Mouse (Mus musculus) limb, embryonic 12.5 days (tissue): ENCODE results near the gene Slc19a3. TPM values are rescaled to one million over a fixed set of nuclear protein-coding genes. Genes with fewer than 3 reads are reported as not detected.

ENCODE experiments used
- ATAC-seq: fragments of 200-750 bp; cut with Nextera tagmentation; 2 replicates; pipeline ENCODE4 v1.8.0; 2017; ENCODE audit warnings: low read depth, moderate TSS enrichment; ENCODE audit not compliant: insufficient number of reproducible peaks, insufficient read depth, low FRiP score, low TSS enrichment
- H3K27ac ChIP-seq: fragments of 300-500 bp; sonication (generic); 2 replicates; pipeline ENCODE4 v1.5.1; 2016; ENCODE audit warnings: mild to moderate bottlenecking, moderate library complexity
- H3K27me3 ChIP-seq: fragments of 300-500 bp; sonication (generic); 2 replicates; pipeline ENCODE4 v1.6.1; 2016; ENCODE audit warnings: mild to moderate bottlenecking, moderate library complexity
- H3K36me3 ChIP-seq: fragments of 300-500 bp; sonication (generic); 2 replicates; pipeline ENCODE4 v1.6.1; 2016; ENCODE audit warnings: mild to moderate bottlenecking, moderate library complexity
- H3K4me1 ChIP-seq: fragments of 300-500 bp; sonication (generic); replicated peaks from 2 replicates; pipeline ENCODE4 v1.6.1; 2016
- H3K4me2 ChIP-seq: fragments of 300-500 bp; sonication (generic); 2 replicates; pipeline ENCODE4 v1.6.1; 2016; ENCODE audit warnings: mild to moderate bottlenecking, moderate library complexity
- H3K4me3 ChIP-seq: fragments of 300-500 bp; sonication (generic); replicated peaks from 2 replicates; pipeline ENCODE4 v1.5.1; 2016; ENCODE audit warnings: mild to moderate bottlenecking
- H3K9ac ChIP-seq: fragments of 300-500 bp; sonication (generic); replicated peaks from 2 replicates; pipeline ENCODE4 v1.6.1; 2016; ENCODE audit warnings: mild to moderate bottlenecking, moderate library complexity
- H3K9me3 ChIP-seq: fragments of 300-500 bp; sonication (generic); 2 replicates; pipeline ENCODE4 v1.6.1; 2016; ENCODE audit warnings: mild to moderate bottlenecking, moderate library complexity
- WGBS: fragments of 180-500 bp; shearing (Covaris S2); methylation state at CpG from one replicate; pipeline ENCODE4 v1.1.7; 2016; 5-methylcytosine and 5-hydroxymethylcytosine counted together
- polyA plus RNA-seq: library from polyadenylated mRNA; unstranded; fragments of >200 nt; fragmentation: Nextera tagmentation; extraction: Ambion mirVana; gene quantifications from 2 replicates; pipeline ENCODE4 v1.2.1, GENCODE M21; 2016

The Slc19a3 gene
- polyA plus RNA-seq, 1 experiment from 2014 or later, result 0.19 TPM

DNA sequence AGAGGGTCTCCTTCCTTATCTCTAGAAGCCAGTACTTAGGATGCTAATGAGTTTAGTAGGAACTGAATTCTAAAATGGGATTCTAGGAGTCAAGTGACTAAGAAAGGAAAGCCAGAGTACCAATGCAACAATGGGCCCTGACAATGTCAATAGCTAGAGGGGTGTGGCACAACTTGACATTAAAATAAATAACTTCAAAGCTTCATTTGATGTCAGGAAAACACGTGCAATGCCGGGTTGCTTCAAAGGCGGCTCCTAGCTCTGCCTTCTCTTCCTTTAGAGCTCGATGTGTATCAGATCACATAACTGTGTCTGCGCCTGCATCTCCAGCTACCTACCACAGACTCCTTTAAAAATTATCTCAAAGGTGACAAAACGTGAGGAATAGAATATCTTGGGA lies 64.3 kb downstream of the Slc19a3 start:
- ATAC-seq, result no peak
- Histone ChIP-seq H3K4me1 (no peaks in the 10 kb centered on the region), H3K4me2 (no peak overlapping the region), H3K4me3 (no peak overlapping the region), H3K27me3 (no peaks in the 10 kb centered on the region), H3K27ac (no peak overlapping the region), H3K36me3 (no peaks in the 10 kb centered on the region), H3K9ac (no peak overlapping the region), H3K9me3 (no peaks in the 10 kb centered on the region)
- 69% methylated on average over 6 of the region's 6 CpGs for WGBS

DNA sequence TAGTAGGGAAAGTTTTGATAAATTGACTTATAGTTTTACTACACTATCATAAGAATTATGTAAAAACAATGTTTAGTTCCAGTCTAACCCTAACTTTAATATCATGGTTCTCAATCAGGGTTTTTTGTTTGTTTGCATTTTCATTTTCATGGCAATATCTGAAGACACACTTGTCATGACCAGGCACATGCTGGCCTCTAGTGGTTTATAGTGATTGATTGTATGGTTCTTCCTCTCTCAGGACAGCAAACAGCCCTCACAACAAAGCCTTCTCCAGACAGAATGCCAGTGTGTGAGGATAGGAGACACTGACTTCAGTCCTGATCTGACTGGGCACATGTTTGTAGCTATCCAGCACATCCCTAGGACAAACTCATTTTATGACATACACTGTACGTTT lies 65.0 kb downstream of the Slc19a3 start:
- no peaks in the 10 kb centered on the region for H3K9me3 ChIP-seq
- 79% methylated on average over 1 of the region's 1 CpGs for WGBS
- H3K36me3 ChIP-seq, result no peaks in the 10 kb centered on the region
- no peak overlapping the region for H3K27ac ChIP-seq
- no peaks in the 10 kb centered on the region for H3K4me1 ChIP-seq
- no peak for ATAC-seq
- no peak overlapping the region for H3K9ac ChIP-seq
- no peak overlapping the region for H3K4me3 ChIP-seq
- no peak overlapping the region for H3K4me2 ChIP-seq
- no peaks in the 10 kb centered on the region for H3K27me3 ChIP-seq

DNA sequence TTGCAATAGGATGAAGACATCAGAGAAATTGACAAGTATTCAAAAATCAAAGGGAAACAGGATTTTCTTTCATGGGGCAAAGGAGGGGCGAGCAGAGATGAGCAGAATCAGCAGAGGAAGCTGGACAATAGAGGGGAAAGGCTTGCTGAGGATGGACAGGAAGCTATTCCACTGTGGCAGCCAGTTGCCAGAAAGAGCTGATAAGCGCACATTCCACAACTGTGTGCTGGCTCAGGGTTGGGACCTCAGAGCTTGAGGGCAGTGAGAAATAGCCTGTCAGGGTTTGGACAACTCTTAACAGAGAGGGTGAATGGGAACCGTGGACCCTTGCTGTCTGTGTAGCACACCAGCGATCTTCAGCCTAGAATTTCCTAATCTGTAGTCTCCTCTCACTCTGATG lies 66.2 kb downstream of the Slc19a3 start:
- Histone ChIP-seq H3K4me2 (no peak overlapping the region), H3K4me3 (no peak overlapping the region), H3K9ac (no peak overlapping the region), H3K4me1 (no peaks in the 10 kb centered on the region), H3K27me3 (no peaks in the 10 kb centered on the region), H3K27ac (no peak overlapping the region), H3K9me3 (no peaks in the 10 kb centered on the region), H3K36me3 (no peaks in the 10 kb centered on the region)
- WGBS, result 65% methylated on average over 4 of the region's 4 CpGs
- ATAC-seq, result no peak

DNA sequence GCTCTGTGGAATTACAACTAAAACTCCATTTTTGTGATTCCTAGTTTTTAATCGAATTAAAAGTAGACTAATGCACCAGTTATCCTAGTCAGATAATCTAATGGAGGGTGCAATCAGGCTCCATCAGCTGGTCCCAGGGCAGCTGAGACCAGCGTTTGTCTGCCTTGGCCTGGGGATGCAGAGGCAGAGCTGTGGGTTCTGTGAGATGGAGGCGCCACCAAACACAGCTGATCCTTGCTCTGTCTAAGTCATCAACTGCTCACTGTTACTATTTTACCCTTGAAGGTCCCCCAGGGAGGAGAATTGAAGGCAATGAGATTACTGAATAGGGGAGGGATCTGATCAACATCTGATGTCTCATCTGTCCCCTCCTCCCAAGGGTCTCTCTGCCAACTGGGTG lies 71.8 kb downstream of the Slc19a3 start:
- Histone ChIP-seq H3K4me3 (no peak overlapping the region), H3K27ac (no peak overlapping the region), H3K9ac (no peak overlapping the region), H3K4me2 (no peak overlapping the region), H3K9me3 (no peaks in the 10 kb centered on the region), H3K4me1 (no peaks in the 10 kb centered on the region), H3K27me3 (no peaks in the 10 kb centered on the region), H3K36me3 (no peaks in the 10 kb centered on the region)
- WGBS, result 70% methylated on average over 3 of the region's 3 CpGs
- no peak for ATAC-seq

Other genes starting within 250 kb of the Slc19a3 start
- gene Agfg1, start 199.0 kb downstream of the Slc19a3 start, polyA plus RNA-seq, result 35.9 and 37.6 TPM in 2 replicates
- gene A030005L19Rik, start 125.1 kb downstream of the Slc19a3 start, polyA plus RNA-seq, result not detected in 2 replicates
- gene A030014E15Rik, start 113.5 kb downstream of the Slc19a3 start, polyA plus RNA-seq, result not detected in 2 replicates
- gene Gm6217, start 107.0 kb downstream of the Slc19a3 start, polyA plus RNA-seq, result not detected in 2 replicates
- gene A030003K21Rik, start 95.1 kb downstream of the Slc19a3 start, polyA plus RNA-seq, result not detected in 2 replicates
- gene Gm7544, start 82.4 kb downstream of the Slc19a3 start, polyA plus RNA-seq, result not detected in 2 replicates
- not detected in 2 replicates for gene Gm47955, start 78.2 kb downstream of the Slc19a3 start, polyA plus RNA-seq
- not detected in 2 replicates for gene Gm47959, start 37.9 kb downstream of the Slc19a3 start, polyA plus RNA-seq
- gene Krtap28-10, start 4.0 kb upstream of the Slc19a3 start, polyA plus RNA-seq, result not detected in 2 replicates
- gene Gm47969, start 6.5 kb upstream of the Slc19a3 start, polyA plus RNA-seq, result not detected in 2 replicates
- not detected in 2 replicates for gene A030005K14Rik, start 20.9 kb upstream of the Slc19a3 start, polyA plus RNA-seq
- gene Krtap28-13, start 22.5 kb upstream of the Slc19a3 start, polyA plus RNA-seq, result not detected in 2 replicates
- gene Ccl20, start 78.3 kb upstream of the Slc19a3 start, polyA plus RNA-seq, result not detected in 2 replicates
- not detected in 2 replicates for gene Daw1, start 121.3 kb upstream of the Slc19a3 start, polyA plus RNA-seq